Mouse (Mus musculus): ENCODE measurements around the gene Naa25.

Naa25 gene

GRCm38 (mm10) chr5:121452026-121452869 lies 54.5 kb downstream of the Naa25 start, which contains the start of gene Erp29:
Gene Erp29 (minus strand): TSS chr5:121452506.
- DNase-seq (ENCODE audit: low read depth, low spot score) = peak; percentile 94

- DNase-seq (ENCODE audit: low read depth, low spot score) = peak; percentile 66
These were observed 55.2 kb downstream of the Naa25 start for GRCm38 (mm10) chr5:121452906-121453305.

GRCm38 (mm10) chr5:121453743-121454502 lies 56.2 kb downstream of the Naa25 start:
- DNase-seq (ENCODE audit: low read depth, low spot score) = no peak

GRCm38 (mm10) chr5:121454503-121454782 lies 56.7 kb downstream of the Naa25 start:
- DNase-seq (ENCODE audit: low read depth, low spot score) = peak; percentile 76

- no peak for DNase-seq (ENCODE audit: low read depth, low spot score)
These were observed 58.0 kb downstream of the Naa25 start for GRCm38 (mm10) chr5:121455510-121456265.

GRCm38 (mm10) chr5:121461339-121462170 lies 63.8 kb downstream of the Naa25 start:
- DNase-seq (ENCODE audit: low read depth, low spot score) = no peak

GRCm38 (mm10) chr5:121462171-121462502 lies 64.4 kb downstream of the Naa25 start:
- no peak for DNase-seq (ENCODE audit: low read depth, low spot score)

- DNase-seq (ENCODE audit: low read depth, low spot score) = no peak
These were observed 65.2 kb downstream of the Naa25 start for GRCm38 (mm10) chr5:121462967-121463366.

- no peak for DNase-seq (ENCODE audit: low read depth, low spot score)
These were observed 66.0 kb downstream of the Naa25 start for GRCm38 (mm10) chr5:121463601-121464250.

- no peak for DNase-seq (ENCODE audit: low read depth, low spot score)
These were observed 71.8 kb downstream of the Naa25 start for GRCm38 (mm10) chr5:121469566-121469965.

GRCm38 (mm10) chr5:121472411-121472810 lies 74.7 kb downstream of the Naa25 start:
- DNase-seq (ENCODE audit: low read depth, low spot score) = no peak

GRCm38 (mm10) chr5:121474610-121475009 lies 76.9 kb downstream of the Naa25 start:
- DNase-seq (ENCODE audit: low read depth, low spot score) = no peak

GRCm38 (mm10) chr5:121476040-121476439 lies 78.3 kb downstream of the Naa25 start:
- DNase-seq (ENCODE audit: low read depth, low spot score) = no peak

GRCm38 (mm10) chr5:121477680-121478079 lies 79.9 kb downstream of the Naa25 start:
- peak; percentile 91 for DNase-seq (ENCODE audit: low read depth, low spot score)

- DNase-seq (ENCODE audit: low read depth, low spot score) = no peak
These were observed 87.1 kb downstream of the Naa25 start for GRCm38 (mm10) chr5:121484801-121485200.

- DNase-seq (ENCODE audit: low read depth, low spot score) = no peak
These were observed 95.6 kb downstream of the Naa25 start for GRCm38 (mm10) chr5:121493305-121493704.

Measured in 3T3-L1 (cell line).